Mouse (Mus musculus) heart, embryonic 14.5 days (tissue): ENCODE measurements around the gene Cyp17a1. TPM values are rescaled to one million over a fixed set of nuclear protein-coding genes. Genes with fewer than 3 reads are reported as not detected.

ENCODE experiments used
- ATAC-seq: fragments of 200-750 bp; cut with Nextera tagmentation; 2 replicates; pipeline ENCODE4 v1.8.0; 2017; ENCODE audit warnings: low read depth, moderate TSS enrichment; ENCODE audit not compliant: insufficient number of reproducible peaks, insufficient read depth, low FRiP score
- H3K27ac ChIP-seq, 2 experiments: fragments of 200-500 bp in 1 of 2; fragments of 300-500 bp in 1 of 2; sonication (generic) in 1 of 2; replicated peaks in 1 of 2; 2 replicates each; pipeline ENCODE4 v1.5.1; 2012 to 2014; ENCODE audit warnings: low read depth in 2 of 2, low read length in 2 of 2, control low read depth in 1 of 2, mild to moderate bottlenecking in 1 of 2, mixed read lengths in 1 of 2; ENCODE audit not compliant: control insufficient read depth in 1 of 2, insufficient read depth in 1 of 2
- H3K27me3 ChIP-seq: fragments of 300-500 bp; sonication (generic); 2 replicates; pipeline ENCODE4 v1.6.1; 2014; ENCODE audit warnings: mild to moderate bottlenecking, low read length, control low read depth; ENCODE audit not compliant: control insufficient read depth, insufficient read depth
- H3K36me3 ChIP-seq: fragments of 300-500 bp; sonication (generic); 2 replicates; pipeline ENCODE4 v1.6.1; 2014; ENCODE audit warnings: mild to moderate bottlenecking, control low read depth, low read length, mixed read lengths; ENCODE audit not compliant: control insufficient read depth, insufficient read depth
- H3K4me1 ChIP-seq, 2 experiments: fragments of 200-500 bp in 1 of 2; fragments of 300-500 bp in 1 of 2; sonication (generic) in 1 of 2; 2 replicates each; pipeline ENCODE4 v1.6.1; 2012 to 2014; ENCODE audit warnings: low read length in 2 of 2, control low read depth in 1 of 2, mixed read lengths in 1 of 2; ENCODE audit not compliant: control insufficient read depth in 2 of 2, insufficient read depth in 2 of 2
- H3K4me2 ChIP-seq: fragments of 300-500 bp; sonication (generic); 2 replicates; pipeline ENCODE4 v1.6.1; 2014; ENCODE audit warnings: mild to moderate bottlenecking, low read length
- H3K4me3 ChIP-seq, 2 experiments: fragments of 200-500 bp in 1 of 2; fragments of 300-500 bp in 1 of 2; sonication (generic) in 1 of 2; 2 replicates each; pipeline ENCODE4 v1.5.1; 2012 to 2014; ENCODE audit warnings: low read length in 2 of 2, mild to moderate bottlenecking in 2 of 2, control low read depth in 1 of 2, low read depth in 1 of 2, moderate library complexity in 1 of 2; ENCODE audit not compliant: control insufficient read depth in 1 of 2, insufficient read depth in 1 of 2
- H3K9ac ChIP-seq: fragments of 300-500 bp; sonication (generic); 2 replicates; pipeline ENCODE4 v1.6.1; 2014; ENCODE audit warnings: mild to moderate bottlenecking, low read length
- H3K9me3 ChIP-seq: fragments of 300-500 bp; sonication (generic); 2 replicates; pipeline ENCODE4 v1.6.1; 2016; ENCODE audit warnings: low read length, control low read depth; ENCODE audit not compliant: control insufficient read depth
- WGBS: fragments of 180-500 bp; shearing (Covaris S2); extraction: QIAGEN DNeasy Blood & Tissue Kit; methylation state at CpG from one replicate; pipeline ENCODE4 v1.1.7; 2014; 5-methylcytosine and 5-hydroxymethylcytosine counted together
- polyA plus RNA-seq: library from polyadenylated mRNA; unstranded; fragments of >200 nt; fragmentation: Nextera tagmentation; extraction: Ambion mirVana; gene quantifications from 2 replicates; pipeline ENCODE4 v1.2.1, GENCODE M21; 2014

Cyp17a1 gene
- polyA plus RNA-seq, 1 experiment from 2014 or later = 1.6 TPM

DNA sequence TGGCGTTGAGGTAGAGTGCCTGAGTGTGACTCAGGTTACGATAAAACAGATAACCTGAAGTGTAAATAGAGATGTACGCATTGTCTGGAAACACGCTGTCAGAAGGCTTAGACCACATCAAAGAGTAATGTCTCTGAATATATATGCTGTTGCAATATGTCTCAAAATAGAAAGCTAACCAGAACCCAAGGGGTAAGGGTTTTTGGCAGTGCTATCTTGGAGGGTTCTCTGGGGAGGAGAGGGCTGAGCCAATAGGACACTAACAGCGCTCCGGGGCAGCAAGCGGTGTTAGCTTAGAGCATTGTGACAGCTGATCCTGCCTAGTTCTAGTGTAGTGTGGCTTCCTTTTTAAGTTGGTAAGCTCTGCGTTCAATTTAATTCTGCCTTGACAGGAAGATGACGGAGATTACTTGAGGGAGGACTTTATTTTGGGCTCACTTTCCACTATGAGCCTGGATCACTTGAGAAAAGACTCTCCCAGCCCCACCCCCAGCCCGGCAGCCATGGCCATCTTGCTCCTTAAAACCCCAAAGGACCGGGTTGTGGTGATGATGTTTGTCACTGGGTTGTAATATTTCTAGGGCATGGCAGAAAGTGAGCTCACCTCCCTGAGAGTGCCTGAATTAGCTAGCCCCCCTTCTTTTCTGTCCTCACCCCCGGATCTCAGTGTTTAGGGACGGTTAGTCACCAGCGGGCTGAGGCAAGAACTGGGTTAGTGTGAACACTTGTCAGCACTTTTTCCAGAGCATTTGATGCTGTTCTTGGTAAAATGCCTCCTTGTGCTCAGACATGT is 52.8 kb downstream of the Cyp17a1 start:
- no peaks in the 10 kb centered on the region for H3K27me3 ChIP-seq
- ATAC-seq = no peak
- 0 out of 2 replicates have a peak overlapping the region, but pooled peaks have one; percentile 16 for H3K9ac ChIP-seq
- peak overlapping the region; percentile 32; the same call in 1 of the 2 replicates for H3K4me2 ChIP-seq
- H3K36me3 ChIP-seq = peaks cover 4% of the 10 kb centered on the region
- WGBS = 28% methylated on average over 14 of the region's 14 CpGs
- no peak overlapping the region for H3K4me3 ChIP-seq
- peak overlapping the region; percentile 27 to 91; a peak in 3 of 4 replicates for H3K27ac ChIP-seq
- peaks cover 75 to 92% of the 10 kb centered on the region in 2 experiments for H3K4me1 ChIP-seq
- no peaks in the 10 kb centered on the region for H3K9me3 ChIP-seq

DNA sequence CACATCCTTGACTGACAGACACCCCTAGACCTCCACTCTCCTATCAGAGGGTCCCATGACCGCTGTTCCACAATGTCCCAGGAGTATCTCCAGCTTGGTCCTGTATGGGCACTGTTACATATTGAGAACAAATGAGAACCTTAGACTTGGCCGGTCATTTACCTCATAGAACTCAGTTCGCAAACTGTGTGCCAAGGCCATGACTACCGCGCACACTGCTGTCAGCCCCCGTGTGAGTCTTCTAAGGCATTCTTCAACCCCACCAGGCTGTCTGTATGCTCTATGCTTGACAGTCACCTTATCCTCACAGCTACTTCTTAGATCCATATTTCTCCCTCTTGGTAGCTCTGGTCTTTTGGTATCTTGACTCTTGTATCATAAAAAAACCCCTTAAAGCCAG is 53.5 kb downstream of the Cyp17a1 start:
- Histone ChIP-seq H3K4me3 (no peak overlapping the region), H3K9me3 (no peaks in the 10 kb centered on the region), H3K4me2 (peak overlapping the region; percentile 32), H3K4me1 (peaks cover 69 to 85% of the 10 kb centered on the region in 2 experiments), H3K36me3 (no peaks in the 10 kb centered on the region), H3K27me3 (no peaks in the 10 kb centered on the region), H3K27ac (peak overlapping the region; percentile 33 to 91), H3K9ac (peak overlapping the region; percentile 44)
- WGBS = 73% methylated on average over 6 of the region's 6 CpGs
- no peak for ATAC-seq

DNA sequence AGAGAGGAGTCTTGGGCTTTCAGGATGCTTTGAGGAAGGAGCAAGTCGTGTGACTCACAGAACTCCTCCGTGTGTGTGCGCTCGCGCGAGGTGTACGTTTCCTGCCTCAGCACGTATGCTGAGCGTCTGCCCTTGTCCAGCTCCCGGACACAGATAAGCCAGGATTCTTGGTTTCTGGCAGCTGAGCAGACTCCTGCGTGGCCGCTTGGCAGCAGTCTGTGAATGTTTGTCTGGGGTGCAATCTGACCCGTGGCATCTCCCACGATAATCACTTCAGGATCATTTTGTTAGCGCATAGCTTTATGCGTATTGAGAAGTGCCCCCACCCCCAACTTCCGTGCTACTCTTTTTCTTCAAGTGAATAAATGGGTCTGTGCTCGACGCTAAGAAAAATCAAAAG is 54.0 kb downstream of the Cyp17a1 start:
- Histone ChIP-seq H3K4me1 (peaks cover 66 to 81% of the 10 kb centered on the region in 2 experiments), H3K9ac (peak overlapping the region; percentile 44; the same call in 1 of the 2 replicates), H3K27ac (peak overlapping the region; percentile 33 to 91), H3K27me3 (no peaks in the 10 kb centered on the region), H3K4me2 (peak overlapping the region; percentile 32), H3K4me3 (no peak overlapping the region), H3K9me3 (no peaks in the 10 kb centered on the region), H3K36me3 (peaks cover 5% of the 10 kb centered on the region; the same call in 1 of the 2 replicates)
- ATAC-seq = no peak
- 15% methylated on average over 19 of the region's 19 CpGs for WGBS

DNA sequence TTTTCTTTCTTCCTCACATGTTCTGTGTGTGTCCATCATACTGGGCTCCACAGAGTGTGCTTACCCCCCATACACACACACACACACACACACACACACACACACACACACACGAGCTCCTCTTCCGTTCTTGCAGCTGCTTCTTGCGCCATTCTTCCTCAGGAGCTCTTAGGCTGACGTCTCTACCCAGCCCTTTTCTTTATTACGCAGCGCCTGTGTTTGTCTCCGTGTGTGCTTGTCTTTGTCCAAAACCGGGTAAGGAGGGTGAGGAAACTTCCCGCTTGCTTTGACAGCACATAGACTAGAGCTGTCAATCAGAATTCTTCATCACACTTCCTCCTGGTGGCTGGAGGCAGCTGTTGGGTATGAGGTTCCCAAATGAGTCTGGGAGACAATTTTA is 54.6 kb downstream of the Cyp17a1 start:
- Histone ChIP-seq H3K9me3 (no peaks in the 10 kb centered on the region), H3K9ac (peak overlapping the region; percentile 41), H3K4me3 (no peak overlapping the region), H3K4me2 (peak overlapping the region; percentile 32; the same call in 1 of the 2 replicates), H3K27me3 (no peaks in the 10 kb centered on the region), H3K27ac (peak overlapping the region; percentile 33 to 91; a peak in 3 of 4 replicates), H3K4me1 (peaks cover 64 to 80% of the 10 kb centered on the region in 2 experiments), H3K36me3 (peaks cover 12% of the 10 kb centered on the region)
- 60% methylated on average over 9 of the region's 9 CpGs for WGBS
- no peak for ATAC-seq

DNA sequence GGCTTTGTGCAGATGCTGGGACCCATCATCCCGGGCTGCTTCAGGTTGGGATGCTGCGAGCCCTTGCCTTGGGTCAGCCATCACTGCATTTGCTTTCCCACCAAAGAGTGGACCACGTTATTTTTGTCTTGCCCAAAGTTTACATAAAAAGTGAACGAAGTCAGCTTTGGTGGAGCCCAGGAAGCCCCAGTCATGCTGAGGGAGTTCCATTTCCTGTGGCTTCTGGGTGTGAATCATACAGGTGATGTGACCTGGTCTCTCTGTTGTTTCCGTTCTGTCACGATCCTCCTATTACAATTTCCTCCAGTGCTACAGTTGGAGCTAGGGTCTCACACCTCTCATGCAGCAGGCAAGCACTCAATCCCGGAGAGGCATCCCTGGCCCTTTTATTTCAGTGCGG is 55.6 kb downstream of the Cyp17a1 start:
- H3K9me3 ChIP-seq = no peaks in the 10 kb centered on the region
- ATAC-seq = no peak
- no peak overlapping the region for H3K4me3 ChIP-seq
- no peaks in the 10 kb centered on the region for H3K27me3 ChIP-seq
- peak overlapping the region; percentile 4 to 91; a peak in 2 of 4 replicates for H3K27ac ChIP-seq
- 72% methylated on average over 8 of the region's 8 CpGs for WGBS
- H3K4me2 ChIP-seq = no peak overlapping the region
- H3K36me3 ChIP-seq = peaks cover 13% of the 10 kb centered on the region
- H3K9ac ChIP-seq = no peak overlapping the region
- peaks cover 57 to 70% of the 10 kb centered on the region in 2 experiments for H3K4me1 ChIP-seq

Other genes with a start within 250 kb of the Cyp17a1 start
- gene Trim8, start 171.5 kb downstream of the Cyp17a1 start, polyA plus RNA-seq = 23.4 TPM in 2 replicates
- 54.4 and 72.5 TPM in 2 replicates for gene Arl3, start 100.0 kb downstream of the Cyp17a1 start, polyA plus RNA-seq
- gene Sfxn2, start 99.8 kb downstream of the Cyp17a1 start, polyA plus RNA-seq = 8.0 and 8.8 TPM in 2 replicates
- 48.8 and 49.3 TPM in 2 replicates for gene Wbp1l, start 74.1 kb downstream of the Cyp17a1 start, polyA plus RNA-seq
- 17.9 and 20.0 TPM in 2 replicates for gene Borcs7, start 16.7 kb upstream of the Cyp17a1 start, polyA plus RNA-seq
- 49.8 and 55.5 TPM in 2 replicates for gene As3mt, start 34.3 kb upstream of the Cyp17a1 start, polyA plus RNA-seq
- 2.9 and 3.2 TPM in 2 replicates for gene Cnnm2, start 88.4 kb upstream of the Cyp17a1 start, polyA plus RNA-seq